Comparison of ENCODE assay signal across 19 mouse cellular contexts in the genomic region with DNA sequence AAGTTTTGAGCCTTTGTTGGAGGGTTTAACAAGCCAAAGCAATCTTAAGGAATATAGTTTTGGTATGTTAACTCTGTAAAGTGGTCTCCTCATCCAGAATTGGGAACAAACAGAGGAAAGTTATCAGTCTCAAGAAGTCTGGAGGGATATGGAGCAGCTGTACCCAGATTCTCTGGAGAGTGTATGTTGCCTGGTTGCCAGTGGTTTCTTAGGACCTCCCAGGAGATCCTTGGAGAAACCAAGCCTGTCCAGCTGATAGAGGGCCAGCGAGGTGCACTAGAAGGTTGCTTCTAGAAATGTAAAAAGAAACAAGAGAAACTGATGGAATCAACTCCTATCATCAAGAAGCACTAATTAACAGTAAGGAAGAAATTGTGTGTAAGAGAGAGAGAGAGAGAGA. TPM values are rescaled to one million over a fixed set of nuclear protein-coding genes. Genes with fewer than 3 reads are reported as not detected.
DNase-seq lines count a peak whose midpoint lies in the region; ATAC-seq and TF ChIP-seq lines count a peak whose summit lies in the region.
"Had no signal": no experiment of that assay in that cellular context is flagged by ENCODE, and none has a peak within 500 bp of the region (broad histone marks: within the 10 kb centered on the region; RNA-seq: fewer than 3 reads in every experiment).

No protein-coding gene starts in this region.

- no peaks in the 10 kb centered on the region for H3K9me3 ChIP-seq in heart, embryonic 12.5 days (replicated peaks)
- H3K9me3 ChIP-seq in kidney, embryonic 15.5 days (replicated peaks), result no peaks in the 10 kb centered on the region
- no peaks in the 10 kb centered on the region for H3K9me3 ChIP-seq in lung, embryonic 16.5 days (ENCODE audit: control insufficient read depth, low read length)
- no peaks in the 10 kb centered on the region for H3K9me3 ChIP-seq in stomach, postnatal 0 days (ENCODE audit: control insufficient read depth, low read length)
- no peaks in the 10 kb centered on the region for H3K9me3 ChIP-seq in hindbrain, embryonic 16.5 days (ENCODE audit: control insufficient read depth, low read length)
- H3K9me3 ChIP-seq: embryonic facial prominence, embryonic 13.5 days; forebrain, embryonic 13.5 days; limb, embryonic 15.5 days; midbrain, embryonic 12.5 days had no signal

- no peak overlapping the region for H3K9ac ChIP-seq in heart, embryonic 12.5 days
- H3K9ac ChIP-seq in kidney, embryonic 15.5 days, result no peak overlapping the region
- H3K9ac ChIP-seq in lung, embryonic 16.5 days (ENCODE audit: low read length), result no peak overlapping the region
- H3K9ac ChIP-seq in stomach, postnatal 0 days (ENCODE audit: low read length), result no peak overlapping the region
- H3K9ac ChIP-seq in hindbrain, embryonic 16.5 days (ENCODE audit: low read depth, low read length), result no peak overlapping the region
- H3K9ac ChIP-seq: embryonic facial prominence, embryonic 13.5 days; forebrain, embryonic 13.5 days; limb, embryonic 15.5 days; midbrain, embryonic 12.5 days had no signal

- H3K27me3 ChIP-seq in heart, embryonic 12.5 days (replicated peaks), result no peaks in the 10 kb centered on the region
- no peaks in the 10 kb centered on the region for H3K27me3 ChIP-seq in kidney, embryonic 15.5 days
- no peaks in the 10 kb centered on the region for H3K27me3 ChIP-seq in lung, embryonic 16.5 days (ENCODE audit: control insufficient read depth, insufficient read depth, low read depth, low read length)
- no peaks in the 10 kb centered on the region for H3K27me3 ChIP-seq in stomach, postnatal 0 days (ENCODE audit: control insufficient read depth, insufficient read depth, low read length)
- H3K27me3 ChIP-seq in hindbrain, embryonic 16.5 days (replicated peaks; ENCODE audit: control insufficient read depth, insufficient read depth, low read length), result no peaks in the 10 kb centered on the region
- H3K27me3 ChIP-seq: embryonic facial prominence, embryonic 13.5 days; forebrain, embryonic 13.5 days; limb, embryonic 15.5 days; midbrain, embryonic 12.5 days had no signal

- 77% methylated on average over 1 of the region's 1 CpGs for WGBS in heart, embryonic 12.5 days
- WGBS in kidney, embryonic 15.5 days, result 79% methylated on average over 1 of the region's 1 CpGs
- 63% methylated on average over 1 of the region's 1 CpGs for WGBS in lung, embryonic 16.5 days
- WGBS in lung, adult 2 months, result 71% methylated on average over 1 of the region's 1 CpGs
- 38% methylated on average over 1 of the region's 1 CpGs for WGBS in stomach, postnatal 0 days
- WGBS in hindbrain, embryonic 16.5 days, result 91% methylated on average over 1 of the region's 1 CpGs

- no peak overlapping the region for H3K4me2 ChIP-seq in heart, embryonic 12.5 days
- no peak overlapping the region for H3K4me2 ChIP-seq in kidney, embryonic 15.5 days
- H3K4me2 ChIP-seq in lung, embryonic 16.5 days (ENCODE audit: low read depth, low read length), result no peak overlapping the region
- H3K4me2 ChIP-seq in stomach, postnatal 0 days (replicated peaks; ENCODE audit: low read depth), result no peak overlapping the region
- no peak overlapping the region for H3K4me2 ChIP-seq in hindbrain, embryonic 16.5 days (ENCODE audit: low read length)
- H3K4me2 ChIP-seq: embryonic facial prominence, embryonic 13.5 days; forebrain, embryonic 13.5 days; limb, embryonic 15.5 days; midbrain, embryonic 12.5 days had no signal

- TF ChIP-seq EP300 in stomach, postnatal 0 days (optimal IDR thresholded peaks at IDR 0.05), result no peak

- TF ChIP-seq POLR2A in lung, adult 2 months (IDR thresholded peaks at IDR 0.05; ENCODE audit: borderline replicate concordance, extremely low read depth, low read depth, low read length), result no peak

- H3K4me3 ChIP-seq in heart, embryonic 12.5 days, result no peak overlapping the region
- H3K4me3 ChIP-seq in kidney, embryonic 15.5 days (replicated peaks), result no peak overlapping the region
- no peak overlapping the region for H3K4me3 ChIP-seq in lung, embryonic 16.5 days (ENCODE audit: low read length)
- no peak overlapping the region for H3K4me3 ChIP-seq in lung, adult 2 months (replicated peaks; ENCODE audit: extremely low read depth, low read depth, low read length)
- no peak overlapping the region for H3K4me3 ChIP-seq in stomach, postnatal 0 days (ENCODE audit: low read depth, low read length)
- no peak overlapping the region for H3K4me3 ChIP-seq in hindbrain, embryonic 16.5 days (ENCODE audit: low read length)
- H3K4me3 ChIP-seq: embryonic facial prominence, embryonic 13.5 days; forebrain, embryonic 13.5 days; limb, embryonic 15.5 days; midbrain, embryonic 12.5 days had no signal

- no peak overlapping the region for H3K27ac ChIP-seq in heart, embryonic 12.5 days (ENCODE audit: poor library complexity, severe bottlenecking)
- H3K27ac ChIP-seq in kidney, embryonic 15.5 days, result 0 out of 2 replicates have a peak overlapping the region, but pooled peaks have one; percentile 15
- no peak overlapping the region for H3K27ac ChIP-seq in lung, embryonic 16.5 days (ENCODE audit: low read length)
- no peak overlapping the region for H3K27ac ChIP-seq in stomach, postnatal 0 days (replicated peaks)
- no peak overlapping the region for H3K27ac ChIP-seq in hindbrain, embryonic 16.5 days (ENCODE audit: low read depth, low read length)
- H3K27ac ChIP-seq: embryonic facial prominence, embryonic 13.5 days; forebrain, embryonic 13.5 days; limb, embryonic 15.5 days; midbrain, embryonic 12.5 days had no signal

- peaks cover 4% of the 10 kb centered on the region; the same call in 1 of the 2 replicates for H3K4me1 ChIP-seq in heart, embryonic 12.5 days (replicated peaks)
- peaks cover 4% of the 10 kb centered on the region; the same call in 1 of the 2 replicates for H3K4me1 ChIP-seq in kidney, embryonic 15.5 days
- H3K4me1 ChIP-seq in lung, embryonic 16.5 days (replicated peaks; ENCODE audit: control insufficient read depth, insufficient read depth, low read length), result no peaks in the 10 kb centered on the region
- no peaks in the 10 kb centered on the region for H3K4me1 ChIP-seq in lung, adult 2 months (ENCODE audit: control insufficient read depth, insufficient read depth, low read length)
- H3K4me1 ChIP-seq in stomach, postnatal 0 days (replicated peaks; ENCODE audit: control insufficient read depth, insufficient read depth), result no peaks in the 10 kb centered on the region
- H3K4me1 ChIP-seq in hindbrain, embryonic 16.5 days (ENCODE audit: control insufficient read depth, insufficient read depth, low read depth, low read length), result no peaks in the 10 kb centered on the region
- H3K4me1 ChIP-seq: embryonic facial prominence, embryonic 13.5 days; forebrain, embryonic 13.5 days; midbrain, embryonic 12.5 days had no signal

- ATAC-seq in heart, embryonic 12.5 days (ENCODE audit: insufficient number of reproducible peaks, low FRiP score), result no peak
- ATAC-seq in kidney, embryonic 15.5 days (replicated peaks; ENCODE audit: low FRiP score), result no peak
- peak; percentile 59; the same call in 1 of the 2 replicates for ATAC-seq in lung, embryonic 16.5 days (ENCODE audit: low read depth)
- ATAC-seq in stomach, postnatal 0 days (ENCODE audit: low FRiP score, low TSS enrichment), result peak; percentile 32; the same call in 1 of the 2 replicates
- no peak for ATAC-seq in hindbrain, embryonic 16.5 days
- ATAC-seq: CD4-positive, CD25-positive, alpha-beta regulatory T cell, adult 4 months; forebrain, embryonic 13.5 days had no signal

- TF ChIP-seq CTCF in lung, adult 2 months (IDR thresholded peaks at IDR 0.05; ENCODE audit: insufficient read depth, low read length), result no peak
- no peak for TF ChIP-seq CTCF in stomach, postnatal 0 days (IDR thresholded peaks at IDR 0.05; ENCODE audit: low read depth)

- peak; percentile 81 for DNase-seq in heart, adult 11 months
- no peak for DNase-seq in kidney, postnatal 10 days
- DNase-seq in lung, adult 2 months, result no peak
- no peak for DNase-seq in stomach, postnatal 0 days (ENCODE audit: low spot score)
- DNase-seq: adrenal gland, postnatal 14 days; cerebellum, adult 2 months; cerebellum, postnatal 25 days; kidney, adult 9 months; left cerebral cortex, postnatal 4 days; thymus, postnatal 14 days had no signal

- H3K36me3 ChIP-seq in heart, embryonic 12.5 days, result no peaks in the 10 kb centered on the region
- no peaks in the 10 kb centered on the region; the same call in 1 of the 2 replicates for H3K36me3 ChIP-seq in kidney, embryonic 15.5 days
- H3K36me3 ChIP-seq in lung, embryonic 16.5 days (ENCODE audit: control insufficient read depth, insufficient read depth, low read length), result no peaks in the 10 kb centered on the region
- H3K36me3 ChIP-seq in stomach, postnatal 0 days (ENCODE audit: control insufficient read depth, insufficient read depth, low read length), result no peaks in the 10 kb centered on the region
- no peaks in the 10 kb centered on the region for H3K36me3 ChIP-seq in hindbrain, embryonic 16.5 days (ENCODE audit: control insufficient read depth, insufficient read depth, low read length)
- H3K36me3 ChIP-seq: embryonic facial prominence, embryonic 13.5 days; limb, embryonic 15.5 days; midbrain, embryonic 12.5 days had no signal

RNA-seq across cellular contexts. Expression of a gene that starts 17.7 kb away (rescaled TPM):
- 67.8 and 70.6 TPM in 2 replicates for polyA plus RNA-seq in heart, embryonic 12.5 days (2016; fragmentation: Nextera tagmentation; extraction: Ambion mirVana)
- 70.1 and 73.5 TPM in 2 replicates for polyA plus RNA-seq in kidney, embryonic 15.5 days (2015; fragmentation: Nextera tagmentation; extraction: Ambion mirVana)
- polyA plus RNA-seq in lung, embryonic 16.5 days (2015; fragmentation: Nextera tagmentation; extraction: Ambion mirVana), result 66.7 and 73.7 TPM in 2 replicates
- 80.1 and 93.4 TPM in 2 replicates for polyA plus RNA-seq in lung, adult 2 months (2012; rRNA removed)
- polyA plus RNA-seq in stomach, postnatal 0 days (2015; fragmentation: Nextera tagmentation; extraction: Ambion mirVana), result 20.7 and 21.9 TPM in 2 replicates
- 32.7 and 38.9 TPM in 2 replicates for polyA plus RNA-seq in hindbrain, embryonic 16.5 days (2015; fragmentation: Nextera tagmentation; extraction: Ambion mirVana)

RNA-seq across cellular contexts. Expression of a gene that starts 18.0 kb away (rescaled TPM):
- 4.2 and 5.0 TPM in 2 replicates for polyA plus RNA-seq in heart, embryonic 12.5 days (2016; fragmentation: Nextera tagmentation; extraction: Ambion mirVana)
- 9.2 and 9.9 TPM in 2 replicates for polyA plus RNA-seq in kidney, embryonic 15.5 days (2015; fragmentation: Nextera tagmentation; extraction: Ambion mirVana)
- polyA plus RNA-seq in lung, embryonic 16.5 days (2015; fragmentation: Nextera tagmentation; extraction: Ambion mirVana), result 18.1 and 28.3 TPM in 2 replicates
- 28.9 and 36.5 TPM in 2 replicates for polyA plus RNA-seq in lung, adult 2 months (2012; rRNA removed)
- 6.8 and 7.0 TPM in 2 replicates for polyA plus RNA-seq in stomach, postnatal 0 days (2015; fragmentation: Nextera tagmentation; extraction: Ambion mirVana)
- polyA plus RNA-seq in hindbrain, embryonic 16.5 days (2015; fragmentation: Nextera tagmentation; extraction: Ambion mirVana), result 11.6 and 15.0 TPM in 2 replicates

RNA-seq across cellular contexts. Expression of a gene that starts 45.5 kb away (rescaled TPM):
- polyA plus RNA-seq in heart, embryonic 12.5 days (2016; fragmentation: Nextera tagmentation; extraction: Ambion mirVana), result 0.42 and 0.45 TPM in 2 replicates
- 0.24 and 0.53 TPM in 2 replicates for polyA plus RNA-seq in kidney, embryonic 15.5 days (2015; fragmentation: Nextera tagmentation; extraction: Ambion mirVana)
- 0.20 and 0.69 TPM in 2 replicates for polyA plus RNA-seq in lung, embryonic 16.5 days (2015; fragmentation: Nextera tagmentation; extraction: Ambion mirVana)
- polyA plus RNA-seq in lung, adult 2 months (2012; rRNA removed), result 0.06 TPM in 1 of 2 replicates, not detected in the other
- 0.15 TPM in 1 of 2 replicates, not detected in the other for polyA plus RNA-seq in stomach, postnatal 0 days (2015; fragmentation: Nextera tagmentation; extraction: Ambion mirVana)
- 0.38 and 0.62 TPM in 2 replicates for polyA plus RNA-seq in hindbrain, embryonic 16.5 days (2015; fragmentation: Nextera tagmentation; extraction: Ambion mirVana)
- polyA plus RNA-seq: CD4-positive, CD25-positive, alpha-beta regulatory T cell, adult 4 months had no signal

RNA-seq across cellular contexts. Expression of a gene that starts 45.9 kb away (rescaled TPM):
- 128 and 131 TPM in 2 replicates for polyA plus RNA-seq in heart, embryonic 12.5 days (2016; fragmentation: Nextera tagmentation; extraction: Ambion mirVana)
- 151 and 158 TPM in 2 replicates for polyA plus RNA-seq in kidney, embryonic 15.5 days (2015; fragmentation: Nextera tagmentation; extraction: Ambion mirVana)
- 161 and 163 TPM in 2 replicates for polyA plus RNA-seq in lung, embryonic 16.5 days (2015; fragmentation: Nextera tagmentation; extraction: Ambion mirVana)
- 171 and 205 TPM in 2 replicates for polyA plus RNA-seq in lung, adult 2 months (2012; rRNA removed)
- polyA plus RNA-seq in stomach, postnatal 0 days (2015; fragmentation: Nextera tagmentation; extraction: Ambion mirVana), result 119 and 122 TPM in 2 replicates
- 159 and 164 TPM in 2 replicates for polyA plus RNA-seq in hindbrain, embryonic 16.5 days (2015; fragmentation: Nextera tagmentation; extraction: Ambion mirVana)

Comparison
In these comparisons a context has a peak if more than half of its experiments do, and no peak if none do; other contexts are left out.
1. ATAC-seq: peak in lung, embryonic 16.5 days (single experiment) and stomach, postnatal 0 days (single experiment); none in heart, embryonic 12.5 days (single experiment), kidney, embryonic 15.5 days (single experiment) and hindbrain, embryonic 16.5 days (single experiment).